Mouse (Mus musculus) frontal cortex, postnatal 25 days (tissue): Measurements from ENCODE around the gene Kif4.
A peak's percentile ranks its signal among the peaks of the same experiment; 100 is the strongest.

Experiments
- DNase-seq, 2 experiments: peaks; one replicate each; pipeline ENCODE4 v3.0.0; 2022; ENCODE audit warnings: low spot score in 2 of 2

Kif4 gene

DNA sequence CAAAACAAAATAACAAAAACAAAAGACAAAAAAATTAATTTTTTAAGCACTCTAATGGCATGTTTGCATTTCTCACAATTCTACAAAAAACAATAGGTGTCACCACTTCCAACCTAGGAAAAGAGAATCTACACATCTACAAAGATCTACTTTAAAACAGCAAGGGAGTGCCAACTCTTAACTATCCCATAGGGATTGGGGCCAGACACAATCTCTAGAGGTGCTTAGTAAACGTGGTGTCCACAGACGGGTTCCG lies at the start of gene Kif4:
Gene Kif4, plus strand, starts transcription at position 192 of the 256 bp plus-strand sequence.
- DNase-seq, result no peak

- DNase-seq, result no peak
These were observed 30.7 kb upstream of the Kif4 start, which contains the start of gene P2ry4 for GRCm38 (mm10) chrX:100594791-100595190. P2ry4 (minus strand) TSS chrX:100594869.

GRCm38 (mm10) chrX:100597439-100597838 lies 28.1 kb upstream of the Kif4 start:
- DNase-seq, result peak; percentile 14 to 22

DNA sequence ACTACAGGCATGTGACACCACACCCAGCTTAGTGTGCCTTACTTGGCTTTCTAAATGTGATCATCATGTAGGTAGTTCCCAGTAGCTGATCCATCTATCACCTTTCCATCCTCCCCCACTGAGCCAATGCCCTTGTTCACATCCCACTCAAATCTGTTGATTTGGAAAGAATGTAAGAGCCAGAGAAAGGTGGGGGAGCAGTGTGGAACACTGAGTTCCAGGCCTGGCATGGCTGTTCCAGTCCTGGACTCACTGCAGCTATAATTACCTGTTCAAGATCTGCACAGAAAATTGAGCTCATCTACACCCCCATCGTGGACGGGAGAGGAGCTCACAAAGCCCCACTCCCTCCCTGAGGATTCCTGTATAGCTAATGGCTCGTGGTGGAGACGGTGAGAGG lies 25.8 kb upstream of the Kif4 start:
- no peak for DNase-seq

DNA sequence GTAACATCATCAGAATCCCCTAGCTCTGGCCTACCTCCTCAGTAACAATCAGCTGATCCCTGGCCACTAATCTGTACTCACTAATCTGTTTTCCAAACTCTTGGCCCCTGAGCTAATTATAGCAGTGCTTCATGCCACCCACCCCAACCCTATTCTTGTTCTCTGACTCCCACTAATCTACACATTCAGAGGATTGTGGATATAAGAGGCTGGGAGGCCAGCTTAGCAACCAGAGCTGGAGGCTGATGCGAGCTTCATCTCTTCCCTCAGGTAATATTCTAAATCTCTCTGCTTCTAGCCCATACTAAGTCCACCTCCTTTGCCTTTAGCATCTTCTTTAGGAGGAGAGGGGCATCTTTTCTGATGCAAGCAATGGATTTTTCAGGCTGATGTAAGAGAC lies 20.2 kb upstream of the Kif4 start, which contains the start of gene Arr3:
Gene Arr3, plus strand, starts transcription at position 184 of the 400 bp plus-strand sequence.
- DNase-seq, result no peak

- DNase-seq, result no peak
These were observed 7.0 kb upstream of the Kif4 start for GRCm38 (mm10) chrX:100618488-100618887.

DNA sequence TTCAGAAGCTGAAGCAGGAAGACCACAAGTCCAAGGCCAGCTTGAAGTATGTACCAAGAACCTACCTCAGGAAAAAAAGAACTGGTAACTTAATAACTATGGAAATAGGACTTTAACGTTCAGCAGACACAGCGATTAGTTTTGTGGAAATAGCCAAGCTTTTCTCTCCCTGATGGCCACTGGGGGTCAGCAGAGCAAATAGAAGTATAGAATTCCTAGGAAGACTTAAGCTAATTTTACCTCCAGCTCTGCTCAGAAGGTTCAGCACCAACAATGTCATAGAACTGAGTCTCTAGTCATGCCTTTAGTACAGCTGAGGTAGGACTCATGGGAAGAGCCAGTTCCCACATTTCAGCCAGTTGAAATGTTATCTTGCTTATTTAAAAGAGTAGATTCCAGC lies 4.2 kb upstream of the Kif4 start:
- DNase-seq, result no peak

- no peak for DNase-seq
These were observed 1.3 kb upstream of the Kif4 start for GRCm38 (mm10) chrX:100624242-100624641.

DNA sequence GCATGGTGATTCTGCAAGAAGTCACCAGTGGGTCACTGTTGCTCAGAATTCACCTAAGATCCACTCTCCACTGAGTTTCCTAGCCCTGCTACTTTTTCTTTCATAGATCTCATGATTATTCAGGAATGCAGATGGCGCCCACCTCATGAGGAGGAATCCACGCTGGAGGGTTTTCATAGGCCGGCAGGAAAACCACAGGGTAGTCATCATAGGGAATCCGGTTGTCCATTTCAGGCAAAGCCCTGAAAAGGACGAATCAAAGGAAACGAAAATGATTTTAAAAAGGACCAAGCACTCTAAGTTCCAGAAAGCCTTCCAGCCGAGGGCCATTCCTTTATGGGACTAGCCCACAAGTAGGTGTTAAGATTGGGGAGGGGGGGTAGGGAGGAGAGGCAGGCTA lies 391 bp upstream of the Kif4 start:
- DNase-seq, result no peak

DNA sequence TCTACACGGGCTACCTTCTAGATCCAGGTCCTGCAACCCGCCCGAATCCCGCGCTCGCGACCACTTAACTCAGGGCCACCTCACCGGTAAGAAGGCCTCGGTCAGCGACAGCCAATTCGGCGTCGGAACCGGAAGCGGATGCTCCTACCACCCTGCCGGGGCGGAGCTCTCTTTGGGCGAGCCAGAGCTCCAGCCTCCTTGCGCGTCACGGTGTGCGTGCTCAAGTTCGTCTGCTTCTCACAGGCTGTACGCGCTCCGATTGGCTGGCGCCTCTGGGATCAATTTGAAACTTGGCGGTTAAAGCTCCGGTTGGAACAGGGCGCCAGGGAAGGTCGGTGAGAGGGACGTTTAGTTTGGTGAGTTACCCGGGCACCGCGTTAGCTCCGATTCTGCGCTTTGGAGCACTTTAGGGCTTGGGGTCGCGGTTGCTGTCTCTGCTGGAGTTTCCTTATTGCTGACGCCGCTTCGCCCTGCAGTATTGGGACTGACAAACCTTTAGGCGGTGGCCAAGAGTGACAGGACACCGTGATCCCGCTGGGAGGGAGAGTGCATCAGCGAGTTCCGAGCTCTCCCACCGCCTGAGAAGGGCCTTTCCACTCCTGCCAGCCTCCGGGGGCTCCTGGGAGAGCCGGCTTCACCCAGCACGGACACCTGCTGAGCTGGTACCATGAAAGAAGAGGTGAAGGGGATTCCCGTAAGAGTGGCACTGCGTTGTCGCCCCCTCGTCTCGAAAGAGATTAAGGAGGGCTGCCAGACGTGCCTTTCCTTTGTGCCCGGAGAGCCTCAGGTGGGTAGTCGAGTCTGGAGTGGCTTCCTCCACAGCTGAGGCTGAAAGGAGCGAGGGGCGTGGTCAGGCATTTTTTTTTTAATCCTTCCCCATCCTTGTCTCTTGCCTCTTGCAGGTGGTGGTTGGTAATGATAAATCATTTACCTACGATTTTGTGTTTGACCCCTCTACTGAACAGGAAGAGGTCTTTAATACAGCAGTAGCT lies 561 bp downstream of the Kif4 start, which contains the start of gene Pdzd11:
Gene Pdzd11, minus strand, starts transcription at position 767 of the 992 bp plus-strand sequence.
- DNase-seq, result peak; percentile 50 to 74

- DNase-seq, result no peak
These were observed 3.5 kb downstream of the Kif4 start for GRCm38 (mm10) chrX:100629076-100629475.

DNA sequence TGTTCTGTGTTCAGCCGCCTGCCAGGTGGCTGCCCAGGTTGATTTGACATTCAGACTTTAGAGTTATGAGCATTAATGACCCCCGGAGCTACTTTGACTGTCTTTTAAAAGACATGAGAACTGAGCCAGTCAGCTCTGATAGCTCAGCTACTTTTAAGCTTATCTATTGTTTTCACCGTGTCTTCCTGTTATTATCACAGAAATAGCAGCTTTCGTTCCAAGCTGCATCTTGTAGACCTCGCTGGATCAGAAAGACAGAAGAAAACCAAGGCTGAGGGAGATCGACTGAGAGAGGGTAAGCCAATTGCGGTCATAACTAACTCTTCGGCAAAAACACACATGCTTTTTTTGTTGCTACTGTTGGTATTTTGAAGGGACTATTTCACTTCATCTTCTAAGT lies 12.9 kb downstream of the Kif4 start:
- no peak for DNase-seq

DNA sequence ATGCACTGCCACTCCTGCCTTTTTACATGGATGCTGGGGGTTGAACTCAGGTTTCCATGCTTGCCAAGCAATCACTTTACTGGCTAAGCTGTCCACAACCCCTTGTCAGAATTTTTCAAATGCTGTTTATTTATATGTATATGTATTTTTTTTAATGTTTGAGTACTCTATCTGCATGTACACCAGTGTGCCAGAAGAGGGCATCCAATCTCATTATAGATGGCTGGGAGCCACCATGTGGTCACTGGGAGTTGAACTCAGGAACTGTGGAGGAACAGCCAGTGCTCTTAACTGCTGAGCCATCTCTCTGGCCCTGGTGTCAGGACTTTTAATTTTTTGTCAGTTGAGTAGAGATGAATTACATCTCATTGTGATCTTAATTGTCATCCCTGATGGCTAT lies 27.3 kb downstream of the Kif4 start:
- no peak for DNase-seq

- DNase-seq, result no peak
These were observed 39.3 kb downstream of the Kif4 start for GRCm38 (mm10) chrX:100664825-100665224.

DNA sequence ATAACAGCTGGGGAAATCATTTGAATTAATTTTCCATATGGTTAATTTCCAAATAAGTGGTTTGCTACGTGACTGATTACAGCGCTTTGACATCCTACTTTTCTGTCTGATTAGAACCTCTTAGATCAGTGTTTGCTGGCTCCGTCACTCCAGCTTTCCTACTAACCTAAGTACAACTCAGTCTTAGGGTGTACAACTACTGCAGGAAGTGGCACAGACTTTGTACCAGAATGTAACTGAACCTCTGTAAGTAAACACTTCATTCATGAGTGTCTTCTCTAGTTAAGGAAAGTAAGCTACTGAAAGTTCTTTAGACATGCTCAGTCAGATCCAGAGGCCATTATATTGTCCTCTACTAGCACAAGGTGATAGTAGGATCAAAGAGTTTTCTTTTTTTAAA lies 52.7 kb downstream of the Kif4 start:
- DNase-seq, result no peak

DNA sequence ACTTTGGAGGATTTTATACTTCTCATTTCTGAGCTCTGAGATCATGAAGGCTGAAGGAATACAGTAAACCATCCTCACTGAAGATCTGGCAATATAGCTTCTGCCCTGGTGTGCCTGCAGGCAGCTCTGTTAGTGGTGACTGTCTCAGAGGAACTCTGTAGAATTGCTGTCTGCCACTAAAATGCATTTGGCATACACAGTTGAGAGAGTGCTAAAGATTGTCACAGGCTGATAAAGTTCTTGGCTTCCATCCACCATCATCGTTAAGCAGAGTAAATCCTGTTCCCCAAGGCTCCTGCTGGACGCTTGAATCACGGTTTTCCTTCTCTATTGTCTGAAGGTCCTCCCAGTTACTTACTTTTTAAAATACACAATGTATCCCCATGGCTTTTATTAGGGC lies 61.0 kb downstream of the Kif4 start:
- DNase-seq, result no peak

DNA sequence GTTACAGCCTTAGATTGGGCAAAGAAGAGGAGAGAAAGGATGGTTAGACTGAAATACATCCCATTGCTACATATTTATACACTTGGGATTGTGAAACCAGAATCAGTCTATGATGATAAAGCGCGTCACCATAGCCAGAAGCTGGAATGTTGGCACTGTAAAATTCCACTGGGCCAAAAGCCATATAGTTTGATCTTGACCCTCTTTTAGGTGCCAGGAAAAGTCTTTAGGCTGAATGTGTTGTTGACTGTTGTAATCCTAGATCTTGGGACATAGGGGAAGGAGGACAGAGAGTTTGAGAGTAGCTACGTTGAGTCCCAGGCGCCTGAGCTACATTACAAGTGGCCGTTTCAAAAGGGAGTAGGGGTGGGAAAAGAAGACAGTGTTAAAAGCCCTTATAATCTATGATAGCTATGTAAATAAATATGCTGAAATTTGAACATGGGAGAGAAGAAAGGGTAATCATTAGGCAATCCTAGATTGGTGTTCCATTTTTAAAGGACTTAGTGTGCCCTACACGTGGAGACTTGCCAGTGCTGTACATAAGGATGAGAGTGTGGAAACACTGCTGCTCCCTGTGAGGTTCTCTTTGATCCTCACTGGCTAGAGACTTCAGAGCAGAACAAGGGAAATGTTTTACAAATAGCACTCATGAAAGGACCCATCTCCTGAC lies 62.0 kb downstream of the Kif4 start:
- no peak for DNase-seq

DNA sequence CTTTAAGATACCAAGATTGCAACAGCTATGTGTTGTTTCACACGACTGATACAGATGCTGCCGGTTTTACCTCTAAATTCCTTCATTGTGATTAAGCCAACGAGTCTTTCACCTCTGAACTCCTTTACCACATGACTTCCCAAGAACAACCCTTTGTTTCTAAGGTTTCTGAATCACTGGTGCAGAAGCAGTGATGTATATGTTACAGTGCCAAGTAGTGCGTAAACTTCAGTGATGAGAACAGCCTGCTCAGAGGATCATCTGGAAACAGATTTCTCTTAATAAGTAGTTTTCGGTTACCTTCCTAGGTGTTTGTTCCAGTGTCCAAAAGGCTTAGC lies 62.5 kb downstream of the Kif4 start:
- DNase-seq, result no peak

DNA sequence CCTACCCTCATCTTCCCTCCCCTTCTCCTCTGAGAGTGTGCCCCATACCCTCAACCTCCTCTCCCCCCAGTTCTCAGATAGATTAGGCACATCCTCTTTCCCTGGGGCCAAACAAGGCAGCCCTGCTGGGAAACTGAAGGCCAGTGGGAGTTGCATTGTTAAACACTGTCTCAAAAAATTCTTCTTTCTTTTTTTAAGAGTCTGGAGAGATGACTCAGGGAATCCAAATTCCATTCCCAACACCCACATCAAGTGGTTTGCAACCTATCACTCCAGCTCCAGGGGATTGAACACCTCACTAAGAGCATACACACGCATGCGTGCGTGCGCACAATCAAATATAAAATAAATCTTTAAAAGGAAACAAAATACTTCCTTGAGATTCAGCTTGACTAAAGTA lies 71.2 kb downstream of the Kif4 start:
- no peak for DNase-seq

DNA sequence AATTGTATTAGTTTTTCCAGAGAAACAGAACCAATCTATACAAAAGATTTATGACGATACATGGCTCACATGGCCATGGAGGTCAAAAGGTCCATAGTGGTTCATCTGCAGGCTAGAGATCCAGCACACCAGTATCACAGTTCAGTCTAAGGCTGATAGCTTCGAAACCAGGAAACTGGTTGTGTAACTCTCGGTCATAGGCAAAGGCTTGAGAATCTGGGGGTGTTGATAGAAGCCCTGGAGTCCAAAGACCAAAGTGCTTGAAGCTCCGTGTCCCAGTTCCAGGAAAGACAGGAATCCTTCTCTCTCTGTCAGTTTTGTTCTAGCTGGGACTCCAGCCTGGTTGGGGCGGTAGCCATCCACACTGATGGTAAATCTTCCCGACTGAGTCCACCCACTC lies 82.5 kb downstream of the Kif4 start:
- DNase-seq, result no peak

- DNase-seq, result no peak
These were observed 90.6 kb downstream of the Kif4 start for GRCm38 (mm10) chrX:100716173-100716572.

DNA sequence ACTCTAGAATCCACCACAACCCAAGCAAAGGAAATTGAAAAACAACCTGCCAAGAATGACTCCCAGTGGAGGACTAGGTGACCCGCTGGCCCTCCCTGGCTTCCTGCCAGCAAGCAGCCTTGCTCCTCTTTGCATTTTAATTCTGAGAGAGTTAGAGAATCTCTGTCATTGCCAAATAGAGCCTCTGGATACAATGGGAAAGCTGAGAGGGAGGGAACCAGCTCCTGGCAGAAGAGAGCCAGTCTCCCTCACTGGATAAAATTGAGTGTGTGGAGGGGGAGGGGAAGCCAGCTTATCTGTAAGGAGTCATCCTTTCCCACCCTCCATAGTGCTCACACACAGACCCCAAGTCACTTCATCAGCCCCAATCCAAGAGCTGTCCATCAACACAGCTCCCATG lies 103.4 kb downstream of the Kif4 start:
- DNase-seq, result no peak

DNA sequence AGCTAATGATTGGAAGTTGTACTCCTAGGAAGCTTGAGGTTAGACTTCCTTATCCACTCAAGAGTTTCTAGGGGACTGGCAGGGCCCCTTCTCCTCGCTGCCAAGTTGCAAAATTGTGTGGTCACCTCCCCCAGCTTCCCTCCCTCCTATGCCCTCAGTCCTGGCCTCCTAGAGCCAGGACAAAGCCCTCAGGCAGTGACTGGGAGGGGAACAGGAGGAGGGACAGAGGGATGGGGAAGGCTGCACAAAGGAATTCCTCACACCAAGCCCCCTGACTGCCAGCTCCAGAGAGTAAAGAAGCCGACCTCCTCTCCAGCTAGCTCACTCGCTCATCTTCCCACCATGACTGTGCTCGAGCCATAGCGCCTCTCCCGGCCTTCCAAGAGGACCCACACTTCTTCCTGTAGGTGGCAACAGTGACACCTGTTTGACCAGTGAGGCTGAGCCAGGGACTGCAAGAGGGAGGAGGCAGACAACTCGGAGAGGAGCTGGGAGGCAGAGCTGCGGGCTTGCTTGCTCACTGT lies 104.2 kb downstream of the Kif4 start, which contains the start of gene Gdpd2:
Gene Gdpd2, plus strand, starts transcription at position 209 of the 524 bp plus-strand sequence.
- DNase-seq, result no peak
